Mouse (Mus musculus): ENCODE measurements at regions not wholly inside any gene's neighbourhood (a gene's known extent, or its start where the extent isn't known, plus 50 kb on each side); places are given as distances from the start of the nearest gene placed in this dataset.

GRCm38 (mm10) chr12:69524337-69525035, 58.3 kb downstream of the Vcpkmt start:
- Histone ChIP-seq H3K36me3 (ENCODE audit: control insufficient read depth, insufficient read depth, low read length) (no peaks in the 10 kb centered on the region), H3K4me1 (ENCODE audit: control insufficient read depth, insufficient read depth, low read length) (0 out of 2 replicates have a peak, but pooled peaks cover 3% of the 10 kb centered on the region), H3K4me3 (ENCODE audit: low read depth, low read length) (no peak overlapping the region), H3K27me3 (ENCODE audit: control insufficient read depth, insufficient read depth, low read length) (no peaks in the 10 kb centered on the region), H3K4me2 (replicated peaks; ENCODE audit: low read depth, low read length) (no peak overlapping the region), H3K9me3 (ENCODE audit: control insufficient read depth, low read depth, low read length) (no peaks in the 10 kb centered on the region), H3K9ac (replicated peaks; ENCODE audit: low read depth, low read length) (no peak overlapping the region), H3K27ac (ENCODE audit: low read length) (no peak overlapping the region)
- ATAC-seq (ENCODE audit: insufficient number of reproducible peaks, insufficient read depth, low FRiP score, low read depth) = no peak
- 65% methylated on average over 12 of the region's 12 CpGs for whole genome bisulfite sequencing

GRCm38 (mm10) chr12:69519869-69520268, 63.0 kb downstream of the Vcpkmt start:
- Histone ChIP-seq H3K4me2 (replicated peaks; ENCODE audit: low read depth, low read length) (no peak overlapping the region), H3K27me3 (ENCODE audit: control insufficient read depth, insufficient read depth, low read length) (no peaks in the 10 kb centered on the region), H3K9me3 (ENCODE audit: control insufficient read depth, low read depth, low read length) (no peaks in the 10 kb centered on the region), H3K4me3 (ENCODE audit: low read depth, low read length) (no peak overlapping the region), H3K9ac (replicated peaks; ENCODE audit: low read depth, low read length) (no peak overlapping the region), H3K36me3 (ENCODE audit: control insufficient read depth, insufficient read depth, low read length) (no peaks in the 10 kb centered on the region), H3K27ac (ENCODE audit: low read length) (no peak overlapping the region), H3K4me1 (ENCODE audit: control insufficient read depth, insufficient read depth, low read length) (no peaks in the 10 kb centered on the region)
- 91% methylated on average over 2 of the region's 2 CpGs for WGBS
- no peak for ATAC-seq (ENCODE audit: insufficient number of reproducible peaks, insufficient read depth, low FRiP score, low read depth)

- no peaks in the 10 kb centered on the region for H3K27me3 ChIP-seq (ENCODE audit: control insufficient read depth, insufficient read depth, low read length)
- no peak overlapping the region for H3K4me2 ChIP-seq (replicated peaks; ENCODE audit: low read depth, low read length)
- 76% methylated on average over 2 of the region's 2 CpGs for WGBS
- H3K4me1 ChIP-seq (ENCODE audit: control insufficient read depth, insufficient read depth, low read length) = no peaks in the 10 kb centered on the region
- ATAC-seq (ENCODE audit: insufficient number of reproducible peaks, insufficient read depth, low FRiP score, low read depth) = no peak
- no peak overlapping the region for H3K4me3 ChIP-seq (ENCODE audit: low read depth, low read length)
- H3K36me3 ChIP-seq (ENCODE audit: control insufficient read depth, insufficient read depth, low read length) = no peaks in the 10 kb centered on the region
- no peaks in the 10 kb centered on the region for H3K9me3 ChIP-seq (ENCODE audit: control insufficient read depth, low read depth, low read length)
- no peak overlapping the region for H3K27ac ChIP-seq (ENCODE audit: low read length)
- no peak overlapping the region for H3K9ac ChIP-seq (replicated peaks; ENCODE audit: low read depth, low read length)
Observed at GRCm38 (mm10) chr12:69519028-69519427, 63.8 kb downstream of the Vcpkmt start.

GRCm38 (mm10) chr12:69517616-69518015, 65.2 kb downstream of the Vcpkmt start:
- H3K4me3 ChIP-seq (ENCODE audit: low read depth, low read length) = no peak overlapping the region
- H3K27ac ChIP-seq (ENCODE audit: low read length) = no peak overlapping the region
- WGBS = 49% methylated on average over 3 of the region's 3 CpGs
- H3K36me3 ChIP-seq (ENCODE audit: control insufficient read depth, insufficient read depth, low read length) = no peaks in the 10 kb centered on the region
- no peak overlapping the region for H3K9ac ChIP-seq (replicated peaks; ENCODE audit: low read depth, low read length)
- ATAC-seq (ENCODE audit: insufficient number of reproducible peaks, insufficient read depth, low FRiP score, low read depth) = no peak
- no peaks in the 10 kb centered on the region for H3K9me3 ChIP-seq (ENCODE audit: control insufficient read depth, low read depth, low read length)
- no peaks in the 10 kb centered on the region for H3K27me3 ChIP-seq (ENCODE audit: control insufficient read depth, insufficient read depth, low read length)
- no peak overlapping the region for H3K4me2 ChIP-seq (replicated peaks; ENCODE audit: low read depth, low read length)
- H3K4me1 ChIP-seq (ENCODE audit: control insufficient read depth, insufficient read depth, low read length) = peaks cover 5% of the 10 kb centered on the region; the same call in 1 of the 2 replicates

GRCm38 (mm10) chr12:69516314-69516916, 66.4 kb downstream of the Vcpkmt start:
- Histone ChIP-seq H3K36me3 (ENCODE audit: control insufficient read depth, insufficient read depth, low read length) (no peaks in the 10 kb centered on the region), H3K9ac (replicated peaks; ENCODE audit: low read depth, low read length) (no peak overlapping the region), H3K4me1 (ENCODE audit: control insufficient read depth, insufficient read depth, low read length) (peaks cover 5% of the 10 kb centered on the region; the same call in 1 of the 2 replicates), H3K9me3 (ENCODE audit: control insufficient read depth, low read depth, low read length) (no peaks in the 10 kb centered on the region), H3K4me3 (ENCODE audit: low read depth, low read length) (no peak overlapping the region), H3K27ac (ENCODE audit: low read length) (no peak overlapping the region), H3K4me2 (replicated peaks; ENCODE audit: low read depth, low read length) (no peak overlapping the region), H3K27me3 (ENCODE audit: control insufficient read depth, insufficient read depth, low read length) (no peaks in the 10 kb centered on the region)
- WGBS = 63% methylated on average over 10 of the region's 10 CpGs
- ATAC-seq (ENCODE audit: insufficient number of reproducible peaks, insufficient read depth, low FRiP score, low read depth) = no peak

GRCm38 (mm10) chr12:69515850-69516249, 67.0 kb downstream of the Vcpkmt start:
- Histone ChIP-seq H3K4me1 (ENCODE audit: control insufficient read depth, insufficient read depth, low read length) (peaks cover 5% of the 10 kb centered on the region; the same call in 1 of the 2 replicates), H3K9ac (replicated peaks; ENCODE audit: low read depth, low read length) (no peak overlapping the region), H3K36me3 (ENCODE audit: control insufficient read depth, insufficient read depth, low read length) (no peaks in the 10 kb centered on the region), H3K27ac (ENCODE audit: low read length) (no peak overlapping the region), H3K4me2 (replicated peaks; ENCODE audit: low read depth, low read length) (no peak overlapping the region), H3K4me3 (ENCODE audit: low read depth, low read length) (no peak overlapping the region), H3K9me3 (ENCODE audit: control insufficient read depth, low read depth, low read length) (no peaks in the 10 kb centered on the region), H3K27me3 (ENCODE audit: control insufficient read depth, insufficient read depth, low read length) (no peaks in the 10 kb centered on the region)
- no peak; the same call in 1 of the 2 replicates for ATAC-seq (ENCODE audit: insufficient number of reproducible peaks, insufficient read depth, low FRiP score, low read depth)

- Histone ChIP-seq H3K27me3 (ENCODE audit: control insufficient read depth, insufficient read depth, low read length) (no peaks in the 10 kb centered on the region), H3K4me2 (replicated peaks; ENCODE audit: low read depth, low read length) (no peak overlapping the region), H3K9me3 (ENCODE audit: control insufficient read depth, low read depth, low read length) (no peaks in the 10 kb centered on the region), H3K9ac (replicated peaks; ENCODE audit: low read depth, low read length) (no peak overlapping the region), H3K4me1 (ENCODE audit: control insufficient read depth, insufficient read depth, low read length) (peaks cover 5% of the 10 kb centered on the region; the same call in 1 of the 2 replicates), H3K4me3 (ENCODE audit: low read depth, low read length) (no peak overlapping the region), H3K36me3 (ENCODE audit: control insufficient read depth, insufficient read depth, low read length) (no peaks in the 10 kb centered on the region), H3K27ac (ENCODE audit: low read length) (peak overlapping the region; percentile 28; the same call in 1 of the 2 replicates)
- WGBS = 32% methylated on average over 9 of the region's 9 CpGs
- ATAC-seq (ENCODE audit: insufficient number of reproducible peaks, insufficient read depth, low FRiP score, low read depth) = no peak
Observed at GRCm38 (mm10) chr12:69515117-69515516, 67.7 kb downstream of the Vcpkmt start.

GRCm38 (mm10) chr12:69513166-69513565, 69.7 kb downstream of the Vcpkmt start:
- H3K9ac ChIP-seq (replicated peaks; ENCODE audit: low read depth, low read length) = no peak overlapping the region
- WGBS = 53% methylated on average over 4 of the region's 4 CpGs
- H3K4me3 ChIP-seq (ENCODE audit: low read depth, low read length) = no peak overlapping the region
- no peaks in the 10 kb centered on the region for H3K27me3 ChIP-seq (ENCODE audit: control insufficient read depth, insufficient read depth, low read length)
- H3K4me1 ChIP-seq (ENCODE audit: control insufficient read depth, insufficient read depth, low read length) = peaks cover 5% of the 10 kb centered on the region; the same call in 1 of the 2 replicates
- H3K36me3 ChIP-seq (ENCODE audit: control insufficient read depth, insufficient read depth, low read length) = no peaks in the 10 kb centered on the region
- no peak overlapping the region for H3K4me2 ChIP-seq (replicated peaks; ENCODE audit: low read depth, low read length)
- peak; percentile 60; the same call in 1 of the 2 replicates for ATAC-seq (ENCODE audit: insufficient number of reproducible peaks, insufficient read depth, low FRiP score, low read depth)
- no peaks in the 10 kb centered on the region for H3K9me3 ChIP-seq (ENCODE audit: control insufficient read depth, low read depth, low read length)
- no peak overlapping the region; the same call in 1 of the 2 replicates for H3K27ac ChIP-seq (ENCODE audit: low read length)

All from stomach, embryonic 14.5 days (tissue).